Mouse (Mus musculus) adrenal gland, postnatal 14 days (tissue): ENCODE measurements around the gene Ptpn14. TPM values are rescaled to one million over a fixed set of nuclear protein-coding genes. Genes with fewer than 3 reads are reported as not detected.
A peak's percentile ranks its signal among the peaks of the same experiment; 100 is the strongest.
"Not testable (repeated sequence)": the region's sequence is repeated elsewhere in the genome, so short reads cannot be mapped to it uniquely, and the experiment has no call there.

Experiments used
- DNase-seq: peaks from one replicate; pipeline ENCODE4 v3.0.0; 2021; ENCODE audit warnings: mixed read lengths
- long read RNA-seq, 2 experiments: library from polyadenylated mRNA; stranded (forward); transcript quantifications; one replicate each; pipeline ENCODE4 v2.0.0; 2021
- total RNA-seq: library from RNA; stranded (reverse); gene quantifications from 2 replicates; pipeline ENCODE4 v1.2.3, GENCODE M21; 2021

Ptpn14 gene
- 24.2 and 24.6 TPM in 2 replicates for total RNA-seq
- long read RNA-seq, experiment 1, partial matches to known transcripts = 0 of 3 reads
- long read RNA-seq, experiment 1, other reads (novel, unspliced or antisense) = 3 of 3 reads
- long read RNA-seq, experiment 2, partial matches to known transcripts = 2 of 5 reads
- long read RNA-seq, experiment 2, other reads (novel, unspliced or antisense) = 3 of 5 reads

- peak; percentile 93 for DNase-seq
These were observed at the start of gene Ptpn14 for GRCm38 (mm10) chr1:189727884-189728783. Ptpn14 (plus strand) TSS chr1:189728268.

- no peak for DNase-seq
These were observed 48.5 kb upstream of the Ptpn14 start for GRCm38 (mm10) chr1:189679555-189679954.

GRCm38 (mm10) chr1:189684786-189685415 lies 43.2 kb upstream of the Ptpn14 start:
- DNase-seq = no peak

GRCm38 (mm10) chr1:189686025-189686424 lies 42.0 kb upstream of the Ptpn14 start:
- no peak for DNase-seq

GRCm38 (mm10) chr1:189687654-189688387 lies 40.2 kb upstream of the Ptpn14 start, which contains the start of gene Cenpf:
Cenpf (minus strand) TSS chr1:189688086.
- peak; percentile 99 for DNase-seq

GRCm38 (mm10) chr1:189688388-189688750 lies 39.7 kb upstream of the Ptpn14 start:
- no peak for DNase-seq

- DNase-seq = no peak
These were observed 38.8 kb upstream of the Ptpn14 start for GRCm38 (mm10) chr1:189689050-189689833.

- not testable (repeated sequence) for DNase-seq
These were observed 35.6 kb upstream of the Ptpn14 start for GRCm38 (mm10) chr1:189692442-189692841.

GRCm38 (mm10) chr1:189694391-189694790 lies 33.7 kb upstream of the Ptpn14 start:
- no peak for DNase-seq

- no peak for DNase-seq
These were observed 32.7 kb upstream of the Ptpn14 start for GRCm38 (mm10) chr1:189695321-189695720.

- no peak for DNase-seq
These were observed 29.7 kb upstream of the Ptpn14 start for GRCm38 (mm10) chr1:189698416-189698815.

GRCm38 (mm10) chr1:189700186-189700585 lies 27.9 kb upstream of the Ptpn14 start:
- no peak for DNase-seq

- peak; percentile 82 for DNase-seq
These were observed 27.1 kb upstream of the Ptpn14 start for GRCm38 (mm10) chr1:189700990-189701389.

- DNase-seq = no peak
These were observed 24.9 kb upstream of the Ptpn14 start for GRCm38 (mm10) chr1:189703156-189703555.

GRCm38 (mm10) chr1:189703591-189703990 lies 24.5 kb upstream of the Ptpn14 start:
- DNase-seq = no peak

- no peak for DNase-seq
These were observed 21.9 kb upstream of the Ptpn14 start for GRCm38 (mm10) chr1:189706040-189706645.

GRCm38 (mm10) chr1:189707014-189707413 lies 21.1 kb upstream of the Ptpn14 start:
- DNase-seq = no peak

GRCm38 (mm10) chr1:189707419-189707818 lies 20.6 kb upstream of the Ptpn14 start:
- no peak for DNase-seq

- DNase-seq = no peak
These were observed 19.1 kb upstream of the Ptpn14 start for GRCm38 (mm10) chr1:189709001-189709400.

GRCm38 (mm10) chr1:189715915-189716797 lies 11.9 kb upstream of the Ptpn14 start:
- peak; percentile 61 for DNase-seq
